Mouse (Mus musculus) limb, embryonic 11.5 days (tissue): Measurements from ENCODE around the gene BC004004. TPM values are rescaled to one million over a fixed set of nuclear protein-coding genes. Genes with fewer than 3 reads are reported as not detected.
"Not testable (repeated sequence)": the region's sequence is repeated elsewhere in the genome, so short reads cannot be mapped to it uniquely, and the experiment has no call there.

Source experiments
- ATAC-seq: fragments of 200-750 bp; cut with Nextera tagmentation; 2 replicates; pipeline ENCODE4 v1.8.0; 2017; ENCODE audit warnings: low read depth; ENCODE audit not compliant: insufficient number of reproducible peaks, low FRiP score, low TSS enrichment
- DNase-seq: peaks from one replicate; pipeline ENCODE4 v3.0.0-alpha.2; 2015; ENCODE audit warnings: low spot score
- H3K27ac ChIP-seq: fragments of 300-500 bp; sonication (generic); replicated peaks from 2 replicates; pipeline ENCODE4 v1.5.1; 2014; ENCODE audit warnings: low read depth, mild to moderate bottlenecking, low read length
- H3K27me3 ChIP-seq: fragments of 300-500 bp; sonication (generic); 2 replicates; pipeline ENCODE4 v1.6.1; 2014; ENCODE audit warnings: mild to moderate bottlenecking, low read length, mixed read lengths; ENCODE audit not compliant: control insufficient read depth, insufficient read depth
- H3K36me3 ChIP-seq: fragments of 300-500 bp; sonication (generic); 2 replicates; pipeline ENCODE4 v1.6.1; 2014; ENCODE audit warnings: mild to moderate bottlenecking, low read length, moderate library complexity, mixed read lengths; ENCODE audit not compliant: control insufficient read depth, insufficient read depth
- H3K4me1 ChIP-seq: fragments of 300-500 bp; sonication (generic); 2 replicates; pipeline ENCODE4 v1.6.1; 2014; ENCODE audit warnings: low read length, mixed read lengths; ENCODE audit not compliant: control insufficient read depth, insufficient read depth
- H3K4me2 ChIP-seq: fragments of 300-500 bp; sonication (generic); 2 replicates; pipeline ENCODE4 v1.6.1; 2014; ENCODE audit warnings: low read depth, mild to moderate bottlenecking, moderate library complexity; ENCODE audit not compliant: severe bottlenecking
- H3K4me3 ChIP-seq: fragments of 300-500 bp; sonication (generic); 2 replicates; pipeline ENCODE4 v1.5.1; 2014; ENCODE audit warnings: low read depth, low read length
- H3K9ac ChIP-seq: fragments of 300-500 bp; sonication (generic); 2 replicates; pipeline ENCODE4 v1.6.1; 2014; ENCODE audit warnings: mild to moderate bottlenecking, low read length
- H3K9me3 ChIP-seq: fragments of 300-500 bp; sonication (generic); 2 replicates; pipeline ENCODE4 v1.6.1; 2016; ENCODE audit warnings: low read length; ENCODE audit not compliant: control insufficient read depth
- WGBS: fragments of 180-500 bp; shearing (Covaris S2); extraction: QIAGEN DNeasy Blood & Tissue Kit; methylation state at CpG from one replicate; pipeline ENCODE4 v1.1.7; 2014; 5-methylcytosine and 5-hydroxymethylcytosine counted together
- polyA plus RNA-seq: library from polyadenylated mRNA; unstranded; fragments of >200 nt; fragmentation: Nextera tagmentation; extraction: Ambion mirVana; gene quantifications from 2 replicates; pipeline ENCODE4 v1.2.1, GENCODE M21; 2014

BC004004 gene
- polyA plus RNA-seq, 1 experiment from 2014 or later = 50.0 TPM

- H3K9me3 ChIP-seq = no peaks in the 10 kb centered on the region
- WGBS = 67% methylated on average over 2 of the region's 2 CpGs
- no peak overlapping the region for H3K27ac ChIP-seq
- no peak for DNase-seq
- no peaks in the 10 kb centered on the region for H3K27me3 ChIP-seq
- peaks cover 14% of the 10 kb centered on the region for H3K36me3 ChIP-seq
- no peak overlapping the region for H3K4me3 ChIP-seq
- no peak for ATAC-seq
- peak overlapping the region; percentile 69; the same call in 1 of the 2 replicates for H3K4me2 ChIP-seq
- peaks cover 12% of the 10 kb centered on the region for H3K4me1 ChIP-seq
- H3K9ac ChIP-seq = no peak overlapping the region
These were observed 6.3 kb upstream of the BC004004 start for GRCm38 (mm10) chr17:29262259-29262649.

GRCm38 (mm10) chr17:29263417-29263816, 5.2 kb upstream of the BC004004 start:
- peak overlapping the region; percentile 89 for H3K9ac ChIP-seq
- H3K9me3 ChIP-seq = no peaks in the 10 kb centered on the region
- WGBS = under 1% methylated on average over 14 of the region's 14 CpGs
- H3K27ac ChIP-seq = peak overlapping the region; percentile 99
- H3K36me3 ChIP-seq = peaks cover 10% of the 10 kb centered on the region
- peak overlapping the region; percentile 91 for H3K4me3 ChIP-seq
- peak overlapping the region; percentile 69 for H3K4me2 ChIP-seq
- no peak for ATAC-seq
- H3K27me3 ChIP-seq = no peaks in the 10 kb centered on the region
- peaks cover 12% of the 10 kb centered on the region for H3K4me1 ChIP-seq
- no peak for DNase-seq

- peak within 1 kb of the TSS; percentile 91 for H3K4me3 ChIP-seq
- H3K4me1 ChIP-seq = peaks cover 12% of the 10 kb centered on the region
- DNase-seq (peak; percentile 88), ATAC-seq (peak; percentile 69; the same call in 1 of the 2 replicates)
- H3K27ac ChIP-seq = peak within 1 kb of the TSS; percentile 99
- H3K27me3 ChIP-seq = no peaks in the 10 kb centered on the region
- H3K9me3 ChIP-seq = no peaks in the 10 kb centered on the region
- H3K4me2 ChIP-seq = peak within 1 kb of the TSS; percentile 69
- WGBS = 8% methylated on average over 38 of the region's 38 CpGs
- peak within 1 kb of the TSS; percentile 89 for H3K9ac ChIP-seq
- peaks cover 10% of the 10 kb centered on the region for H3K36me3 ChIP-seq
These were observed 4.6 kb upstream of the BC004004 start, which contains the start of gene Ppil1 for GRCm38 (mm10) chr17:29263840-29264633. Gene Ppil1, minus strand, starts transcription at chr17:29264186.

GRCm38 (mm10) chr17:29264760-29265159, 3.8 kb upstream of the BC004004 start:
- H3K4me2 ChIP-seq = peak overlapping the region; percentile 69
- 86% methylated on average over 5 of the region's 5 CpGs for WGBS

GRCm38 (mm10) chr17:29267040-29267439, 1.5 kb upstream of the BC004004 start:
- not testable (repeated sequence) for H3K27me3 ChIP-seq, H3K27ac ChIP-seq, H3K4me2 ChIP-seq, ATAC-seq, H3K9ac ChIP-seq, H3K4me3 ChIP-seq, DNase-seq, H3K9me3 ChIP-seq, H3K36me3 ChIP-seq
- 93% methylated on average over 2 of the region's 2 CpGs for WGBS
- peaks cover 13% of the 10 kb centered on the region for H3K4me1 ChIP-seq

More at GRCm38 (mm10) chr17:29264760-29265159, 3.8 kb upstream of the BC004004 start:
- H3K27ac ChIP-seq = peak overlapping the region; percentile 99; the same call in 1 of the 2 replicates
- H3K4me3 ChIP-seq = no peak overlapping the region
- ATAC-seq (no peak), DNase-seq (no peak)
- peaks cover 10% of the 10 kb centered on the region for H3K36me3 ChIP-seq
- peak overlapping the region; percentile 89 for H3K9ac ChIP-seq
- peaks cover 15% of the 10 kb centered on the region for H3K4me1 ChIP-seq
- no peaks in the 10 kb centered on the region for H3K9me3 ChIP-seq
- no peaks in the 10 kb centered on the region for H3K27me3 ChIP-seq

- Histone ChIP-seq H3K9me3 (no peaks in the 10 kb centered on the region), H3K27me3 (no peaks in the 10 kb centered on the region), H3K36me3 (no peaks in the 10 kb centered on the region), H3K4me3 (peak overlapping the region; percentile 87), H3K27ac (no peak overlapping the region), H3K4me1 (peaks cover 8% of the 10 kb centered on the region), H3K9ac (peak overlapping the region; percentile 52), H3K4me2 (peak overlapping the region; percentile 31; the same call in 1 of the 2 replicates)
- DNase-seq (no peak), ATAC-seq (no peak)
- 64% methylated on average over 6 of the region's 6 CpGs for WGBS
These were observed 482 bp upstream of the BC004004 start for GRCm38 (mm10) chr17:29267931-29268681.

GRCm38 (mm10) chr17:29269349-29269706, 740 bp downstream of the BC004004 start:
- no peaks in the 10 kb centered on the region for H3K36me3 ChIP-seq
- H3K4me3 ChIP-seq = peak overlapping the region; percentile 87
- peaks cover 7% of the 10 kb centered on the region for H3K4me1 ChIP-seq
- WGBS = 26% methylated on average over 10 of the region's 10 CpGs
- H3K9ac ChIP-seq = peak overlapping the region; percentile 92
- no peaks in the 10 kb centered on the region for H3K27me3 ChIP-seq
- H3K9me3 ChIP-seq = no peaks in the 10 kb centered on the region
- DNase-seq (no peak), ATAC-seq (no peak)
- H3K4me2 ChIP-seq = peak overlapping the region; percentile 74
- H3K27ac ChIP-seq = peak overlapping the region; percentile 71

- H3K9me3 ChIP-seq = no peaks in the 10 kb centered on the region
- H3K4me2 ChIP-seq = no peak overlapping the region; the same call in 1 of the 2 replicates
- H3K27ac ChIP-seq = no peak overlapping the region
- no peaks in the 10 kb centered on the region for H3K27me3 ChIP-seq
- H3K4me3 ChIP-seq = no peak overlapping the region; the same call in 1 of the 2 replicates
- DNase-seq = no peak
- no peaks in the 10 kb centered on the region for H3K36me3 ChIP-seq
- ATAC-seq = no peak
- 92% methylated on average over 9 of the region's 9 CpGs for WGBS
- peaks cover 4% of the 10 kb centered on the region; the same call in 1 of the 2 replicates for H3K4me1 ChIP-seq
- H3K9ac ChIP-seq = no peak overlapping the region
These were observed 1.6 kb downstream of the BC004004 start for GRCm38 (mm10) chr17:29270148-29270698.
